Mouse (Mus musculus) megakaryocyte, embryonic 14.5 days (primary cell): ENCODE measurements around the gene Wdr20rt.

Experiments
- FLI1 ChIP-seq: IDR thresholded peaks from 2 replicates; pipeline ENCODE4 v1.6.1; 2012; ENCODE audit warnings: low read length, inconsistent platforms, mixed read lengths
- GATA1 ChIP-seq: IDR thresholded peaks from 3 replicates; pipeline ENCODE4 v1.6.1; 2012; ENCODE audit warnings: mixed read lengths, low read length, inconsistent platforms, borderline replicate concordance

GRCm38 (mm10) chr12:65259139-65260111, 34.1 kb downstream of the Wdr20rt start:
- TF ChIP-seq FLI1 (no peak), GATA1 (no peak)
